Mouse (Mus musculus): ENCODE results near the gene Ndufa6. TPM values are rescaled to one million over a fixed set of nuclear protein-coding genes. Genes with fewer than 3 reads are reported as not detected.

The Ndufa6 gene
- total and polyA plus RNA-seq, 3 experiments = 235 to 417 TPM; not detected in 1

DNA sequence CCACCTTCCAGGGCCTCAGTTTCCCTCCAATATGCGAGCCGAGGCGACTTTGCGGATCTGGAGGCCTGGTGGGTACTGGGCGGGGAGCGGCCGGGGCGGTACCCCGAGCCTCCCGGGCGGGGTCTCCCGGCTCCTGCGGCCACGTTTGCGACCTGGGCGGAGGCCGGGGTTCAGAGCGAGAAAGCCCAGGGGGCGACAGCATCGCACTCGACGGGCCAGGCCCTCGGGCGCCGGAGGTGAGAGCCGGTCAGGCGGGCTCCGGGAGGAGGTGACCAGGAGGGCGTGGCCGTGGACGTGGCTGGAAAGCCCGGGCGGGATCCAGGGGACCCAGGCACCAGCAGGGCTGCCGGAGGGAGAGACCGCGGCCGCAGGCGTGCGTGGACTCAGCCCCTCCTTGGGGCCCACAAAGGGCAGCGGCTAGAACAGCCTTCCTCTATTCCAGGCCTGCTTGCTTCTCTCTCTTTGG lies 13.1 kb downstream of the Ndufa6 start (continued):
- TF ChIP-seq GABPA (IDR thresholded peaks at IDR 0.05; ENCODE audit: low read depth, low read length) (no peak), HCFC1 (IDR thresholded peaks at IDR 0.05; ENCODE audit: low read depth, low read length) (peak; percentile 28; the same call in 1 of the 2 replicates), MXI1 (IDR thresholded peaks at IDR 0.05; ENCODE audit: low read depth, low read length) (0 out of 2 replicates have a peak, but pooled peaks have one; percentile 44), ZNF384 (IDR thresholded peaks at IDR 0.05; ENCODE audit: low read depth, low read length) (no peak), USF1 (IDR thresholded peaks at IDR 0.05; ENCODE audit: low read depth, low read length) (no peak), MAZ (IDR thresholded peaks at IDR 0.05; ENCODE audit: low read depth, low read length) (peak; percentile 77), CTCF (IDR thresholded peaks at IDR 0.05 in 2 of 3, conservative IDR thresholded peaks at IDR 0.05 in 1 of 3; ENCODE audit: control insufficient read depth in 1 of 3, insufficient read depth in 1 of 3, low read depth in 2 of 3, low read length in 3 of 3, poor library complexity in 1 of 3, severe bottlenecking in 1 of 3) (no peak), ETS1 (IDR thresholded peaks at IDR 0.05; ENCODE audit: low read depth, low read length) (0 out of 2 replicates have a peak, but pooled peaks have one; percentile 9), TCF12 (IDR thresholded peaks at IDR 0.05; ENCODE audit: low read depth, low read length) (no peak), NELFE (IDR thresholded peaks at IDR 0.05; ENCODE audit: low read depth, low read length) (peak; percentile 38; the same call in 1 of the 2 replicates), ELF1 (IDR thresholded peaks at IDR 0.05; ENCODE audit: low read depth, low read length) (no peak), CHD2 (IDR thresholded peaks at IDR 0.05; ENCODE audit: low read length) (no peak), SIN3A (IDR thresholded peaks at IDR 0.05; ENCODE audit: low read length) (no peak)

DNA sequence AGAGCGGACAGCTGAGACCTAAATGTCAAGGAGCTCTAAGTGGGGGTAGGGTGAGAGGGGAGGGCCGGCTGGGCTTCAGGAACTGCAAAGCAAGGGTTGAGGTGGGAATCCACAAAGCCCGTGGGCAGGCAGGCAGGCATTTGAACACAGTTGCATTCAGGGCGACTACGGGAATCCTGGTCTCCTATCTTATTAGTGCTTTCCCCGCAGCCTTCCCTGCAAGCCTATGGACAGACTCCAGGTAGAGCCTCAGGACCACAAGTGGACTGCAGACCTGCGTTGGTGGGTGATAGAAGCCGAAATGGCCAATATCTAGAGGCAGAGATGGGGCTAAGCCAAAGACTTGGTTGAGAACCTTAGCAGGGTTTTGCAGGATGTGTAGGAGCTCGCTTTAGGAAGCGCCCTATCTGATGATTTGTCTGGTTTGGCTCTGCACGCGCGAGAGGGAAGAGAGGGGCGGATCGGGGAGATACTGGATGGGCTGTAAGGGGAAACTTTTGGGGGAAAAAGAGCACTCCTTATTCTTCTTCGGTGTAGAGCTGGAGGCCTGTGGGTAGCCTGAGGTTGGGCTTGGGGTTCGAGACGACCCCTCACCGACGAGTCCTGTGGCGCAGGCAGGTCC lies 13.6 kb downstream of the Ndufa6 start:
- Histone ChIP-seq H3K36me3 (ENCODE audit: control insufficient read depth in 1 of 2, insufficient read depth in 2 of 2, low read length in 2 of 2) (peaks cover 0 to 43% of the 10 kb centered on the region in 2 experiments; a peak in 2 of 4 replicates), H3K4me3 (ENCODE audit: control insufficient read depth in 1 of 2, insufficient read depth in 1 of 2, low read depth in 2 of 2, low read length in 2 of 2) (peak overlapping the region; percentile 78 to 79), H3K27me3 (ENCODE audit: control insufficient read depth in 1 of 2, insufficient read depth in 2 of 2, low read length in 2 of 2) (no peaks in the 10 kb centered on the region), H3K27ac (ENCODE audit: control insufficient read depth, low read depth, low read length) (peak overlapping the region; percentile 98), H3K9ac (ENCODE audit: control insufficient read depth, low read depth, low read length, poor library complexity, severe bottlenecking) (peak overlapping the region; percentile 94), H3K9me3 (replicated peaks; ENCODE audit: insufficient read depth, low read length) (no peaks in the 10 kb centered on the region), H3K4me1 (ENCODE audit: control insufficient read depth in 1 of 2, insufficient read depth in 2 of 2, low read length in 2 of 2) (peaks cover 16 to 50% of the 10 kb centered on the region in 2 experiments), H3K79me2 (ENCODE audit: control insufficient read depth, insufficient read depth, low read length, poor library complexity) (peaks cover 31% of the 10 kb centered on the region)
- peak; percentile 88 for DNase-seq (ENCODE audit: low read depth, low spot score)
- TF ChIP-seq MAFK (IDR thresholded peaks at IDR 0.05; ENCODE audit: borderline replicate concordance, low read depth, low read length) (no peak; the same call in 1 of the 2 replicates), ZC3H11A (IDR thresholded peaks at IDR 0.05; ENCODE audit: low read depth, low read length) (no peak), TCF12 (IDR thresholded peaks at IDR 0.05; ENCODE audit: low read depth, low read length) (0 out of 2 replicates have a peak, but pooled peaks have one; percentile 28), ZKSCAN1 (IDR thresholded peaks at IDR 0.05; ENCODE audit: low read depth, low read length) (0 out of 2 replicates have a peak, but pooled peaks have one; percentile 29), CHD1 (IDR thresholded peaks at IDR 0.05; ENCODE audit: low read depth, low read length) (no peak; the same call in 1 of the 2 replicates), BHLHE40 (IDR thresholded peaks at IDR 0.05; ENCODE audit: borderline replicate concordance, low read depth, low read length) (peak; percentile 80; the same call in 1 of the 2 replicates), POLR2A (IDR thresholded peaks at IDR 0.05; ENCODE audit: control insufficient read depth in 1 of 2, insufficient read depth in 1 of 2, low read depth in 1 of 2, low read length in 2 of 2, poor library complexity in 1 of 2) (peak in 1 of 2 experiments; percentile 80; a peak in 2 of 4 replicates), MEF2A (IDR thresholded peaks at IDR 0.05; ENCODE audit: extremely low read depth, insufficient replicate concordance, low read depth, low read length, poor library complexity, severe bottlenecking) (0 out of 2 replicates have a peak, but pooled peaks have one; percentile 19), NELFE (IDR thresholded peaks at IDR 0.05; ENCODE audit: low read depth, low read length) (peak; percentile 50; the same call in 1 of the 2 replicates), SIN3A (IDR thresholded peaks at IDR 0.05; ENCODE audit: low read length) (peak; percentile 9; the same call in 1 of the 2 replicates), MXI1 (IDR thresholded peaks at IDR 0.05; ENCODE audit: low read depth, low read length) (peak; percentile 42), ETS1 (IDR thresholded peaks at IDR 0.05; ENCODE audit: low read depth, low read length) (peak; percentile 56; the same call in 1 of the 2 replicates), GATA1 (IDR thresholded peaks at IDR 0.05; ENCODE audit: low read depth, low read length) (peak; percentile 77)
